Mouse (Mus musculus) liver, embryonic 16.5 days (tissue): ENCODE data around the gene Gm14444. TPM values are rescaled to one million over a fixed set of nuclear protein-coding genes. Genes with fewer than 3 reads are reported as not detected.
"Not testable (repeated sequence)": the region's sequence is repeated elsewhere in the genome, so short reads cannot be mapped to it uniquely, and the experiment has no call there.

Experiments
- ATAC-seq: fragments of 200-750 bp; cut with Nextera tagmentation; 2 replicates; pipeline ENCODE4 v1.8.0; 2017; ENCODE audit warnings: low read depth, mild to moderate bottlenecking, moderate number of reproducible peaks, moderate library complexity
- H3K27ac ChIP-seq: fragments of 300-500 bp; sonication (generic); 2 replicates; pipeline ENCODE4 v1.5.1; 2014; ENCODE audit warnings: mild to moderate bottlenecking, low read length
- H3K27me3 ChIP-seq: fragments of 300-500 bp; sonication (generic); 2 replicates; pipeline ENCODE4 v1.6.1; 2014; ENCODE audit warnings: low read depth, low read length, mixed read lengths; ENCODE audit not compliant: control insufficient read depth, insufficient read depth
- H3K36me3 ChIP-seq: fragments of 300-500 bp; sonication (generic); 2 replicates; pipeline ENCODE4 v1.6.1; 2014; ENCODE audit warnings: mild to moderate bottlenecking; ENCODE audit not compliant: control insufficient read depth, insufficient read depth
- H3K4me1 ChIP-seq: fragments of 300-500 bp; sonication (generic); 2 replicates; pipeline ENCODE4 v1.6.1; 2014; ENCODE audit warnings: low read depth, low read length, mixed read lengths; ENCODE audit not compliant: control insufficient read depth
- H3K4me2 ChIP-seq: fragments of 300-500 bp; sonication (generic); 2 replicates; pipeline ENCODE4 v1.6.1; 2014; ENCODE audit warnings: low read depth, low read length, mixed read lengths
- H3K4me3 ChIP-seq: fragments of 300-500 bp; sonication (generic); 2 replicates; pipeline ENCODE4 v1.5.1; 2014; ENCODE audit warnings: low read depth, mild to moderate bottlenecking, low read length
- H3K9ac ChIP-seq: fragments of 300-500 bp; sonication (generic); 2 replicates; pipeline ENCODE4 v1.6.1; 2014; ENCODE audit warnings: low read depth, low read length
- H3K9me3 ChIP-seq: fragments of 300-500 bp; sonication (generic); replicated peaks from 2 replicates; pipeline ENCODE4 v1.6.1; 2016; ENCODE audit warnings: low read length; ENCODE audit not compliant: control insufficient read depth
- WGBS: fragments of 180-500 bp; shearing (Covaris S2); extraction: QIAGEN DNeasy Blood & Tissue Kit; methylation state at CpG from one replicate; pipeline ENCODE4 v1.1.7; 2014; ENCODE audit not compliant: insufficient replicate concordance; 5-methylcytosine and 5-hydroxymethylcytosine counted together
- polyA plus RNA-seq: library from polyadenylated mRNA; unstranded; fragments of >200 nt; fragmentation: Nextera tagmentation; extraction: Ambion mirVana; gene quantifications from 2 replicates; pipeline ENCODE4 v1.2.1, GENCODE M21; 2015

Gm14444 gene
- not detected in 2 replicates for polyA plus RNA-seq

- H3K27ac ChIP-seq, H3K36me3 ChIP-seq: not testable (repeated sequence)
These were observed at the start of gene Gm14444 for GRCm38 (mm10) chr2:175010022-175010421. Gene Gm14444, plus strand, starts transcription at chr2:175010241.

GRCm38 (mm10) chr2:174965466-174965865, 44.6 kb upstream of the Gm14444 start:
- H3K27ac ChIP-seq, ATAC-seq, H3K27me3 ChIP-seq, H3K36me3 ChIP-seq, H3K4me3 ChIP-seq, H3K9ac ChIP-seq, H3K4me2 ChIP-seq, H3K9me3 ChIP-seq, H3K4me1 ChIP-seq: not testable (repeated sequence)
- 42% methylated on average over 3 of the region's 3 CpGs for WGBS

More at GRCm38 (mm10) chr2:175010022-175010421, at the start of gene Gm14444:
- H3K4me2 ChIP-seq, H3K27me3 ChIP-seq, H3K9me3 ChIP-seq, H3K9ac ChIP-seq, H3K4me1 ChIP-seq, ATAC-seq, H3K4me3 ChIP-seq: not testable (repeated sequence)
- WGBS, result 33% methylated on average over 1 of the region's 1 CpGs

GRCm38 (mm10) chr2:175044268-175044667, 34.2 kb downstream of the Gm14444 start:
- H3K4me2 ChIP-seq, H3K4me3 ChIP-seq, ATAC-seq, H3K27ac ChIP-seq, H3K9me3 ChIP-seq, H3K27me3 ChIP-seq, H3K4me1 ChIP-seq, H3K9ac ChIP-seq, H3K36me3 ChIP-seq: not testable (repeated sequence)
- WGBS, result 86% methylated on average over 22 of the region's 27 CpGs

- H3K4me3 ChIP-seq, H3K9ac ChIP-seq, H3K27me3 ChIP-seq, H3K27ac ChIP-seq, H3K4me1 ChIP-seq, ATAC-seq, H3K4me2 ChIP-seq, H3K9me3 ChIP-seq, H3K36me3 ChIP-seq: not testable (repeated sequence)
- 38% methylated on average over 1 of the region's 1 CpGs for WGBS
These were observed 57.7 kb downstream of the Gm14444 start, which contains the start of gene Gm14393 for GRCm38 (mm10) chr2:175067681-175068261. Gene Gm14393, minus strand, starts transcription at chr2:175067781.

Other genes starting within 250 kb of the Gm14444 start
- gene Edn3, start 249.6 kb upstream of the Gm14444 start, polyA plus RNA-seq, result 0.26 and 0.39 TPM in 2 replicates
- gene Gm14393, start 57.5 kb downstream of the Gm14444 start, polyA plus RNA-seq, result not detected in 2 replicates
- 1.6 and 2.3 TPM in 2 replicates for gene Gm14399, start 131.8 kb downstream of the Gm14444 start, polyA plus RNA-seq
- gene Gm14443, start 165.6 kb downstream of the Gm14444 start, polyA plus RNA-seq, result 0.06 and 0.17 TPM in 2 replicates
- 1.5 and 1.8 TPM in 2 replicates for gene Gm14391, start 196.7 kb downstream of the Gm14444 start, polyA plus RNA-seq